Mouse (Mus musculus) limb, embryonic 11.5 days (tissue): ENCODE results near the gene Pax7. TPM values are rescaled to one million over a fixed set of nuclear protein-coding genes. Genes with fewer than 3 reads are reported as not detected.

Experiments used
- ATAC-seq: fragments of 200-750 bp; cut with Nextera tagmentation; 2 replicates; pipeline ENCODE4 v1.8.0; 2017; ENCODE audit warnings: low read depth; ENCODE audit not compliant: insufficient number of reproducible peaks, low FRiP score, low TSS enrichment
- DNase-seq: peaks from one replicate; pipeline ENCODE4 v3.0.0-alpha.2; 2015; ENCODE audit warnings: low spot score
- H3K27ac ChIP-seq: fragments of 300-500 bp; sonication (generic); replicated peaks from 2 replicates; pipeline ENCODE4 v1.5.1; 2014; ENCODE audit warnings: low read depth, mild to moderate bottlenecking, low read length
- H3K27me3 ChIP-seq: fragments of 300-500 bp; sonication (generic); 2 replicates; pipeline ENCODE4 v1.6.1; 2014; ENCODE audit warnings: mild to moderate bottlenecking, low read length, mixed read lengths; ENCODE audit not compliant: control insufficient read depth, insufficient read depth
- H3K36me3 ChIP-seq: fragments of 300-500 bp; sonication (generic); 2 replicates; pipeline ENCODE4 v1.6.1; 2014; ENCODE audit warnings: mild to moderate bottlenecking, low read length, moderate library complexity, mixed read lengths; ENCODE audit not compliant: control insufficient read depth, insufficient read depth
- H3K4me1 ChIP-seq: fragments of 300-500 bp; sonication (generic); 2 replicates; pipeline ENCODE4 v1.6.1; 2014; ENCODE audit warnings: low read length, mixed read lengths; ENCODE audit not compliant: control insufficient read depth, insufficient read depth
- H3K4me2 ChIP-seq: fragments of 300-500 bp; sonication (generic); 2 replicates; pipeline ENCODE4 v1.6.1; 2014; ENCODE audit warnings: low read depth, mild to moderate bottlenecking, moderate library complexity; ENCODE audit not compliant: severe bottlenecking
- H3K4me3 ChIP-seq: fragments of 300-500 bp; sonication (generic); 2 replicates; pipeline ENCODE4 v1.5.1; 2014; ENCODE audit warnings: low read depth, low read length
- H3K9ac ChIP-seq: fragments of 300-500 bp; sonication (generic); 2 replicates; pipeline ENCODE4 v1.6.1; 2014; ENCODE audit warnings: mild to moderate bottlenecking, low read length
- H3K9me3 ChIP-seq: fragments of 300-500 bp; sonication (generic); 2 replicates; pipeline ENCODE4 v1.6.1; 2016; ENCODE audit warnings: low read length; ENCODE audit not compliant: control insufficient read depth
- WGBS: fragments of 180-500 bp; shearing (Covaris S2); extraction: QIAGEN DNeasy Blood & Tissue Kit; methylation state at CpG from one replicate; pipeline ENCODE4 v1.1.7; 2014; 5-methylcytosine and 5-hydroxymethylcytosine counted together
- polyA plus RNA-seq: library from polyadenylated mRNA; unstranded; fragments of >200 nt; fragmentation: Nextera tagmentation; extraction: Ambion mirVana; gene quantifications from 2 replicates; pipeline ENCODE4 v1.2.1, GENCODE M21; 2014

Pax7 gene
- polyA plus RNA-seq, 1 experiment from 2014 or later = 0.25 TPM

GRCm38 (mm10) chr4:139810762-139811438, 22.4 kb downstream of the Pax7 start:
- Histone ChIP-seq H3K4me2 (peak overlapping the region; percentile 31), H3K4me3 (no peak overlapping the region), H3K9me3 (no peaks in the 10 kb centered on the region), H3K27me3 (peaks cover 75% of the 10 kb centered on the region), H3K4me1 (peaks cover 21% of the 10 kb centered on the region), H3K36me3 (no peaks in the 10 kb centered on the region), H3K27ac (no peak overlapping the region), H3K9ac (peak overlapping the region; percentile 7; the same call in 1 of the 2 replicates)
- ATAC-seq (no peak), DNase-seq (peak; percentile 53)
- WGBS = 4% methylated on average over 21 of the region's 22 CpGs

DNA sequence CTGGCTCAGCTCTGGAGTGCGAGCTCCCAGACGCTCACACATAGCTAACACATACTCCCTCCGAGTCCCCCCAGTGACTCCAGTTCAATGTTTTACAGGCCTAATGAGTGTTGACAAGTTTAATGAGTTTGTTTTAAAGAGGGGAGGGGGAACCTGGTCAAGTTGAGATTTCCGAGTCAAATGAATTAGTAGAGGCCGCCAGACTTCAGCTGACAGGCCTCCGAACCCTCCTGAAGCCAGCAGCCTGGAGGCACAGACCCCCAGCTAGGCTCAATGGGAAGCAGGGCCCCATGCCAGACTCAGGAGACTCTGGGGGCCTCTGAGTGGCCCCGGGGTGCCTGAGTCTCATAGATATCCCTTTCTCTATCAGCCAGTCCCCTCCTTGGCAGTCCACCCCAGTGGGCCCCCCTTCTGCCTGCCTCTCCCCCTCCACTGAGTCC, 23.9 kb downstream of the Pax7 start:
- Histone ChIP-seq H3K9me3 (no peaks in the 10 kb centered on the region), H3K27ac (no peak overlapping the region), H3K4me3 (no peak overlapping the region), H3K36me3 (no peaks in the 10 kb centered on the region), H3K4me1 (peaks cover 21% of the 10 kb centered on the region), H3K9ac (no peak overlapping the region), H3K4me2 (no peak overlapping the region), H3K27me3 (peaks cover 79% of the 10 kb centered on the region)
- 6% methylated on average over 7 of the region's 7 CpGs for WGBS
- ATAC-seq = 0 out of 2 replicates have a peak, but pooled peaks have one; percentile 58
- DNase-seq = peak; percentile 56

GRCm38 (mm10) chr4:139807820-139808219, 25.5 kb downstream of the Pax7 start:
- H3K9ac ChIP-seq = no peak overlapping the region
- no peaks in the 10 kb centered on the region for H3K36me3 ChIP-seq
- no peak for DNase-seq
- H3K27me3 ChIP-seq = peaks cover 71% of the 10 kb centered on the region
- H3K4me2 ChIP-seq = no peak overlapping the region
- no peak overlapping the region for H3K27ac ChIP-seq
- H3K4me3 ChIP-seq = no peak overlapping the region
- WGBS = 15% methylated on average over 10 of the region's 10 CpGs
- H3K4me1 ChIP-seq = peaks cover 19% of the 10 kb centered on the region
- ATAC-seq = no peak
- no peaks in the 10 kb centered on the region for H3K9me3 ChIP-seq

GRCm38 (mm10) chr4:139807191-139807808, 26.0 kb downstream of the Pax7 start:
- no peak overlapping the region for H3K4me3 ChIP-seq
- WGBS = 8% methylated on average over 14 of the region's 14 CpGs
- no peak overlapping the region for H3K27ac ChIP-seq
- H3K27me3 ChIP-seq = peaks cover 67% of the 10 kb centered on the region
- DNase-seq (no peak), ATAC-seq (no peak)
- H3K4me1 ChIP-seq = peaks cover 19% of the 10 kb centered on the region
- H3K4me2 ChIP-seq = no peak overlapping the region
- H3K36me3 ChIP-seq = no peaks in the 10 kb centered on the region
- H3K9me3 ChIP-seq = no peaks in the 10 kb centered on the region
- 0 out of 2 replicates have a peak overlapping the region, but pooled peaks have one; percentile 4 for H3K9ac ChIP-seq

- H3K4me2 ChIP-seq = no peak overlapping the region
- ATAC-seq (no peak), DNase-seq (no peak)
- no peak overlapping the region for H3K27ac ChIP-seq
- H3K9me3 ChIP-seq = no peaks in the 10 kb centered on the region
- WGBS = 73% methylated on average over 8 of the region's 8 CpGs
- H3K4me1 ChIP-seq = peaks cover 7% of the 10 kb centered on the region; the same call in 1 of the 2 replicates
- no peak overlapping the region for H3K4me3 ChIP-seq
- H3K36me3 ChIP-seq = no peaks in the 10 kb centered on the region
- peaks cover 61% of the 10 kb centered on the region for H3K27me3 ChIP-seq
- H3K9ac ChIP-seq = no peak overlapping the region
Observed at GRCm38 (mm10) chr4:139804896-139805295, 28.4 kb downstream of the Pax7 start.

- Histone ChIP-seq H3K9ac (no peak overlapping the region), H3K27ac (no peak overlapping the region), H3K27me3 (peaks cover 65% of the 10 kb centered on the region), H3K4me2 (no peak overlapping the region), H3K36me3 (no peaks in the 10 kb centered on the region), H3K4me3 (no peak overlapping the region), H3K4me1 (peaks cover 4% of the 10 kb centered on the region; the same call in 1 of the 2 replicates), H3K9me3 (no peaks in the 10 kb centered on the region)
- 0% methylated on average over 2 of the region's 2 CpGs for WGBS
- ATAC-seq (no peak), DNase-seq (no peak)
Observed at GRCm38 (mm10) chr4:139803981-139804380, 29.3 kb downstream of the Pax7 start.

DNA sequence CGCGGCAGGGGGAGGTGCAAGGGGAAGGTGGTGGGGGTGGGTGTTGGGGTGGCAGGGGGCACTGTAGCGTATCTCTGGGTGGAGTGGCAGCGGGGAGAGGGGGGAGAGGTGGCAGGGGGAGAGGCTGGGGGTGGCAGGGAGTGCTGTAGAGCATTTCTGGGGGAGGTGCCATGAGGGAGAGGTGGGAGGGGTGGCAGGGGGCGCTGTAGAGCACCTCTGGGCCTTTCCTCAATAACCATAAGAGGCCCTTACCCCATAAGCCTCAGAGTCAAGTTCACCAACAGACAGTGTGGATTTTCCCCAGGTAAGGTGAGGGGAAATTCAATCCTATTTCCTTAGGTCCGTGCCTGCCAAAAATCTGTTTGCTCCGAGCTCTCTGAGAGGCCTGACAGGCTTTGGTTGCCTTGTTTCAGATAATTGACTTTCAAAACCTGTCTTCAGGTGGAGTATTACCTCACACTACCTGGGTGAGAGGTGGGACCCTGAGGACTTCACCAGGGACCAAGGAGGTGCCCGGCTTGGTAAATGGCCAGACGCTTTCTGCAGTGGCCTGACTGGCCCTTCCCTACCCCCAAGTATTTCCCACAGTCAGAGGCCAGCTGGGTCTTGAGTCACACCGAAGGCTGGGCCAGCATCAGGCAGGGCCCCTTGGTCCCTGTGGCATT, 33.8 kb downstream of the Pax7 start:
- no peak overlapping the region for H3K9ac ChIP-seq

GRCm38 (mm10) chr4:139797344-139797743, 36.0 kb downstream of the Pax7 start:
- H3K4me1 ChIP-seq = no peaks in the 10 kb centered on the region
- ATAC-seq (no peak), DNase-seq (no peak)
- no peaks in the 10 kb centered on the region for H3K9me3 ChIP-seq
- no peaks in the 10 kb centered on the region for H3K36me3 ChIP-seq
- no peak overlapping the region for H3K27ac ChIP-seq
- WGBS = 49% methylated on average over 4 of the region's 4 CpGs
- no peak overlapping the region for H3K9ac ChIP-seq
- H3K4me2 ChIP-seq = no peak overlapping the region
- peaks cover 39% of the 10 kb centered on the region for H3K27me3 ChIP-seq
- H3K4me3 ChIP-seq = no peak overlapping the region

More for the DNA sequence above, 33.8 kb downstream of the Pax7 start:
- no peaks in the 10 kb centered on the region for H3K36me3 ChIP-seq
- H3K4me3 ChIP-seq = no peak overlapping the region
- peaks cover 4% of the 10 kb centered on the region; the same call in 1 of the 2 replicates for H3K4me1 ChIP-seq
- ATAC-seq = no peak
- WGBS = 72% methylated on average over 9 of the region's 10 CpGs
- no peaks in the 10 kb centered on the region for H3K9me3 ChIP-seq
- no peak overlapping the region for H3K27ac ChIP-seq
- no peak for DNase-seq
- H3K27me3 ChIP-seq = peaks cover 48% of the 10 kb centered on the region
- no peak overlapping the region for H3K4me2 ChIP-seq
